Mouse (Mus musculus): ENCODE results near the gene Npcd. TPM values are rescaled to one million over a fixed set of nuclear protein-coding genes. Genes with fewer than 3 reads are reported as not detected.

Gene Npcd
- polyA plus RNA-seq (2014; fragmentation: Nextera tagmentation; extraction: Ambion mirVana), result 0.77 and 1.3 TPM in 2 replicates

DNA sequence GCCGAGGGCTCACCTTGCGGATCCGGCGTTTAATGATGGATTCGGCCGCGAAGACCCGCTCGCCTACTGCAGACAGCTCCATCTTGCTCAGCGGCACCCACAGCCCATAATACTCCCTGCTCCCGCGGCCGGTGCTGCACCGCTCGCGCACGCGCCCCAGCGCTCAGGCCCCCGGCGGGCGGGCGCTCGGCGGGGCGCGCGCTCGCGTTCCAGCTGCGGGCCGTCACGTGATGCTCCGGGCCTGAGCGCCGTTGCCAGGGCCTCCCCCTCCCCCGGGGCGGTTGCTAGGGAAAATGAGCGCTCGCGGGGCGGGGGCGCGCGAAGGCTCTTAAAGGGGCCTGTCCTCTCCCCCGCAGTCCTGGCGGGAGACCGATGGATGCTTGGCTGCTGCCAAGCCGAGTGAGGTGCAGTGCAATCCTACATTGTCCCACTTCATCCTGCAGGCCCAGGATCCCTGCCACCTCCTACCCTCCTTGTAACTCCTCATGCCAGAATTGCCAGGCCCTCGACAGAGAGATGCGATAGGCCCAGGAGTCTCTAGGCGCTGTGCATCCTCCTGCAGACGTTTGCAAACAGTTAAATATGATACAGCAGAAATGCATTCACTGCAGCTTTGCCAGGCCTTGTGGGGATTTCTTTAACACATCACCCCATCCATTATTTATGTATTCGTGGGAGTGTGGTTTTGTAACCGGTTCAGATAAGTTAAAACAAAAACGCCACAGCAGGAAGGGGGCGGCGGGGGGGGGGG lies at the start of gene Npcd, which contains the start of gene Cbx6:
Npcd (minus strand) TSS at position 108 of the 751 bp plus-strand sequence.
Cbx6 (minus strand) TSS at position 559 of the 751 bp plus-strand sequence.
- Histone ChIP-seq H3K4me1 (ENCODE audit: control insufficient read depth, insufficient read depth, low read length) (peaks cover 20% of the 10 kb centered on the region), H3K9me3 (ENCODE audit: control insufficient read depth, low read depth, low read length) (no peaks in the 10 kb centered on the region), H3K27ac (ENCODE audit: low read length) (peak within 1 kb of the TSS; percentile 95), H3K4me3 (ENCODE audit: low read depth, low read length) (peak within 1 kb of the TSS; percentile 88), H3K36me3 (ENCODE audit: control insufficient read depth, insufficient read depth, low read length) (peaks cover 6% of the 10 kb centered on the region; the same call in 1 of the 2 replicates), H3K27me3 (ENCODE audit: control insufficient read depth, insufficient read depth, low read length) (no peaks in the 10 kb centered on the region), H3K9ac (replicated peaks; ENCODE audit: low read depth, low read length) (peak within 1 kb of the TSS; percentile 76), H3K4me2 (replicated peaks; ENCODE audit: low read depth, low read length) (peak within 1 kb of the TSS; percentile 80)
- ATAC-seq (ENCODE audit: insufficient number of reproducible peaks, insufficient read depth, low FRiP score, low read depth), result peak; percentile 87
- WGBS, result under 1% methylated on average over 58 of the region's 58 CpGs

DNA sequence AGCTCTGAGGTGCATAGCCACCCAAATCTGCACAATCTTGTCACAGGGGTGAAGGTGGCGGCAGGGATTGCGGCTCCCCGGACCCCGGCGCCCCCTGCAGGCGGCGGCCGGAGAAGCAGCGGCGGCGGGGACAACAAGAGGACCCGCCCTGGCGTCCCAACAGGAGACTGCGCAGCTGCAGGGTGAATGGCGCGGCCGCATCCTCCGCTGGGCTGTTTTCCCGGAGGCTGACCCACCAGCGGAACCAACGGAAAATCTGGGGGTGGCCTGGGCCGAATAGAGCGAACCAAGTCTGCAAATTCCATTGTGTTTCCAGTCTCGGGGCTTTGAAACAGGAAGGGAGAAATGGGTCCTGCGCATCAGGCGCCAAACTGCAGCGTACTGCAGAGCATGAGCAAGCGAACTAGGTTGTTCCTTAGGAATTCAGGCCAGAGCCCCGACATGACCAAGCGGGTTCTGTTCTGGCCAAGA lies 49.4 kb upstream of the Npcd start:
- Histone ChIP-seq H3K27me3 (ENCODE audit: control insufficient read depth, insufficient read depth, low read length) (no peaks in the 10 kb centered on the region), H3K9ac (replicated peaks; ENCODE audit: low read depth, low read length) (peak overlapping the region; percentile 40; the same call in 1 of the 2 replicates), H3K9me3 (ENCODE audit: control insufficient read depth, low read depth, low read length) (no peaks in the 10 kb centered on the region), H3K27ac (ENCODE audit: low read length) (peak overlapping the region; percentile 80; the same call in 1 of the 2 replicates), H3K36me3 (ENCODE audit: control insufficient read depth, insufficient read depth, low read length) (no peaks in the 10 kb centered on the region), H3K4me1 (ENCODE audit: control insufficient read depth, insufficient read depth, low read length) (peaks cover 8% of the 10 kb centered on the region), H3K4me3 (ENCODE audit: low read depth, low read length) (peak overlapping the region; percentile 42), H3K4me2 (replicated peaks; ENCODE audit: low read depth, low read length) (peak overlapping the region; percentile 49)
- under 1% methylated on average over 30 of the region's 30 CpGs for WGBS
- ATAC-seq (ENCODE audit: insufficient number of reproducible peaks, insufficient read depth, low FRiP score, low read depth), result peak; percentile 70; the same call in 1 of the 2 replicates

DNA sequence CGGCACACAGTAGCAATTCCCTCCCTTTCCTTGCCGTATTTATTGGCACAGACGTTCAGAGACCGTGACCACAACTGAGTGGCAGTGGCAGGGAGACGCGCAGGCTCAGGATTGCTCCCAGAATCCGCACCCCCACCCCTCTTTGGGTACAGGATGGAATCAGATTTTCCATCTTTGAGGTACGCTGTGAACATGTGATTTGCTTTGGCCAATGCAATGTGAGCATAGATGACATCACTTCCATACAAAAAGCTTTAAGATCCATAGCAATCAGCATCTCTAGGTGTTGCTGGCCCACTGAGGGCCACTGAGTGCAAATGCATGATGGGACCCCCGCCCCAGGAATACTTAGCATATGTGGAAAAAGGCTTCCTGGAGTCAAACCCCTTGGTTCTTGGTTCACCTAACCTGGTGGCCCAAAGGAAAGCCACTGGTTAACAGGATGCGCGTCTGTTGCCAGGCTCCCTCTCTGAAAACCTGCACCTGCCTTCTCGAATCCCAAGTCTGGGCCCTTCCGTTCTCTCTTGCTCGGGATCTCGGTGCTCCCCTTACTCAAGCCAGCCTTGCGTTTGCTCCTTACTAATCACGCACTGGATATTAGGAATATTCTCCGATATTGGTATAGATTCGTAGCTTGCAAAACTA lies 48.7 kb upstream of the Npcd start:
- H3K4me3 ChIP-seq (ENCODE audit: low read depth, low read length), result peak overlapping the region; percentile 42
- H3K4me1 ChIP-seq (ENCODE audit: control insufficient read depth, insufficient read depth, low read length), result peaks cover 8% of the 10 kb centered on the region
- WGBS, result 31% methylated on average over 19 of the region's 19 CpGs
- peak overlapping the region; percentile 49 for H3K4me2 ChIP-seq (replicated peaks; ENCODE audit: low read depth, low read length)
- H3K27ac ChIP-seq (ENCODE audit: low read length), result no peak overlapping the region
- H3K9me3 ChIP-seq (ENCODE audit: control insufficient read depth, low read depth, low read length), result no peaks in the 10 kb centered on the region
- H3K9ac ChIP-seq (replicated peaks; ENCODE audit: low read depth, low read length), result 0 out of 2 replicates have a peak overlapping the region, but pooled peaks have one; percentile 40
- no peaks in the 10 kb centered on the region for H3K36me3 ChIP-seq (ENCODE audit: control insufficient read depth, insufficient read depth, low read length)
- no peak for ATAC-seq (ENCODE audit: insufficient number of reproducible peaks, insufficient read depth, low FRiP score, low read depth)
- no peaks in the 10 kb centered on the region for H3K27me3 ChIP-seq (ENCODE audit: control insufficient read depth, insufficient read depth, low read length)

DNA sequence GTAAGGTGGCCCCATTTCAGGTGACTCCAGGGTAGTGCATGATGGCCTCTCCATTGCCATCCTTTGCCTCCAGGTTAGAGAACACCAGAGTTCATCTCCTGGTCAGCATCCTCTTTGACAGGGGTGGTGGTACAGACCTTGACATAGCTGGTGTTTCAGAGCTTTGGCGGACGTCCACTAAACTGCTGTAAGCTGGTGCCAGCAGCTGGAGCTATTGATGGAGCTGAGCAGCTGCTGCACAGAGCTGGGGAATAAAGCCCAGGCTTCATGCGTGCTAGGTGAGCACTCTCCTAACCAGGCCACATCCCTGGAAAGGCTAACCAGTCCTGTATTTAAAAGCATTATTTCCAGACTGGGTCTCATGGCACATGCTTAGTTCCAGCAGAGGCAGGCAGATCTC lies 46.4 kb upstream of the Npcd start:
- Histone ChIP-seq H3K4me3 (ENCODE audit: low read depth, low read length) (no peak overlapping the region), H3K36me3 (ENCODE audit: control insufficient read depth, insufficient read depth, low read length) (no peaks in the 10 kb centered on the region), H3K9ac (replicated peaks; ENCODE audit: low read depth, low read length) (no peak overlapping the region), H3K27me3 (ENCODE audit: control insufficient read depth, insufficient read depth, low read length) (no peaks in the 10 kb centered on the region), H3K27ac (ENCODE audit: low read length) (no peak overlapping the region), H3K4me2 (replicated peaks; ENCODE audit: low read depth, low read length) (no peak overlapping the region), H3K9me3 (ENCODE audit: control insufficient read depth, low read depth, low read length) (no peaks in the 10 kb centered on the region), H3K4me1 (ENCODE audit: control insufficient read depth, insufficient read depth, low read length) (peaks cover 8% of the 10 kb centered on the region)
- no peak for ATAC-seq (ENCODE audit: insufficient number of reproducible peaks, insufficient read depth, low FRiP score, low read depth)
- 80% methylated on average over 3 of the region's 3 CpGs for WGBS

DNA sequence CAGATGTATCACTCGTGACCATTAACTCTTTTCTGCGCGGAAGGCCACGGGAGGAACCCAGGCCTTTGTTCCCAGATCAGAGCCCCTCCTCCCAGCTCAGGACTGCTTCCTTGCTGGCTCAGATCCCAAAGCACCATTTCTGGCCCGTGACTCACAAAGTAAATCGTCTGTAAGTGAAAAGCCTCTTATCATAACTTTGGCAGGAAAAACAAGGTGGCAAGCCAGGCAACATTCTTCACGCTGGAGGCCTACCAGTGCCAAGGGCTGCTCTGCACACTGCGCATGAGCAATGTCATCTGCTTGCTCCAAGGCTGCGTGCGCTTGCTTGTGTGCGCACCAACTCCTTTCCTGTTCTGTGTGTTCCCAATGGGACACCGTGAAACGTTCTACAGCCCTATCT lies 45.3 kb upstream of the Npcd start:
- Histone ChIP-seq H3K4me1 (ENCODE audit: control insufficient read depth, insufficient read depth, low read length) (peaks cover 8% of the 10 kb centered on the region), H3K36me3 (ENCODE audit: control insufficient read depth, insufficient read depth, low read length) (no peaks in the 10 kb centered on the region), H3K9ac (replicated peaks; ENCODE audit: low read depth, low read length) (no peak overlapping the region), H3K4me3 (ENCODE audit: low read depth, low read length) (peak overlapping the region; percentile 8; the same call in 1 of the 2 replicates), H3K27me3 (ENCODE audit: control insufficient read depth, insufficient read depth, low read length) (no peaks in the 10 kb centered on the region), H3K9me3 (ENCODE audit: control insufficient read depth, low read depth, low read length) (no peaks in the 10 kb centered on the region), H3K4me2 (replicated peaks; ENCODE audit: low read depth, low read length) (peak overlapping the region; percentile 33), H3K27ac (ENCODE audit: low read length) (peak overlapping the region; percentile 94)
- 18% methylated on average over 13 of the region's 13 CpGs for WGBS
- ATAC-seq (ENCODE audit: insufficient number of reproducible peaks, insufficient read depth, low FRiP score, low read depth), result peak; percentile 86

GRCm38 (mm10) chr15:79878725-79879136 lies 44.7 kb upstream of the Npcd start:
- Histone ChIP-seq H3K4me1 (ENCODE audit: control insufficient read depth, insufficient read depth, low read length) (peaks cover 8% of the 10 kb centered on the region), H3K9ac (replicated peaks; ENCODE audit: low read depth, low read length) (no peak overlapping the region), H3K4me2 (replicated peaks; ENCODE audit: low read depth, low read length) (peak overlapping the region; percentile 33), H3K27me3 (ENCODE audit: control insufficient read depth, insufficient read depth, low read length) (no peaks in the 10 kb centered on the region), H3K9me3 (ENCODE audit: control insufficient read depth, low read depth, low read length) (no peaks in the 10 kb centered on the region), H3K4me3 (ENCODE audit: low read depth, low read length) (peak overlapping the region; percentile 8; the same call in 1 of the 2 replicates), H3K36me3 (ENCODE audit: control insufficient read depth, insufficient read depth, low read length) (no peaks in the 10 kb centered on the region), H3K27ac (ENCODE audit: low read length) (peak overlapping the region; percentile 94)
- 60% methylated on average over 6 of the region's 6 CpGs for WGBS
- ATAC-seq (ENCODE audit: insufficient number of reproducible peaks, insufficient read depth, low FRiP score, low read depth), result peak; percentile 24

DNA sequence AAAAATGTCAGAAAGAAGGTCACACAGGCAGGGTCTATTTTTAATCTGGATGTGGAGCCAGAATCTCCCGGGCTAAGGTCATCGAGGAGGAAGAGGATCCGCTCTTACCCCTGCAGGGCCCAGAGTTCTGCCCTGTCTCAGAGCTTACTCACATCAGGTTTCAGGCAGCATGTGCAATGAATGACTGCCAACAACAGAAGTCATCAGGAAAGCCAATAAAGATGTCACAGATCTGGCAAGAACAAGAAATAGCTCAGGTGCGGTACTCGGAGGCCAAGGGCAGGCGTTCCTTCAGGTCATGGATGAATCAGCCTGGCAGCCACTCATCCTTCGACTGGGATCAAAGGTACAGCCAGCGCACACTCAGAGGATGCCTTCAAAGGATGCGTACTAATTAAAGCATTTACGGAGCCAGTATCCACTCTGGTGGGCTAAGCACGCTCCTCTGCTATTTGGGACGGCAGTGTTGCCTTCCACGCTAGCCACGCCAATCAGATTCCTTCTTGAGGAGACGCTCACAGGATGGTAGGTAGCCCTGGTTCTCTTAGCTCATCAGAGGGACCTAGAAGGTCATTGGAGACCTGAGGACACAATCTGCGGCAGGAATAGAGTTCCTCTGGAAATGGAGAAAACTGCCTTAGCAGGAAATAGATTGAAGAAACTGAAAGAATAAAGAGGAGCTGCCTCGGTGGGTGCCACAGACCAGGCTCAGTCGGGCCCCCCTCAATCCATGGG lies 41.4 kb upstream of the Npcd start:
- no peak overlapping the region for H3K9ac ChIP-seq (replicated peaks; ENCODE audit: low read depth, low read length)
- ATAC-seq (ENCODE audit: insufficient number of reproducible peaks, insufficient read depth, low FRiP score, low read depth), result no peak
- WGBS, result 88% methylated on average over 18 of the region's 18 CpGs

GRCm38 (mm10) chr15:79873995-79874394 lies 40.0 kb upstream of the Npcd start:
- Histone ChIP-seq H3K4me2 (replicated peaks; ENCODE audit: low read depth, low read length) (no peak overlapping the region), H3K4me1 (ENCODE audit: control insufficient read depth, insufficient read depth, low read length) (peaks cover 3% of the 10 kb centered on the region; the same call in 1 of the 2 replicates), H3K9me3 (ENCODE audit: control insufficient read depth, low read depth, low read length) (no peaks in the 10 kb centered on the region), H3K4me3 (ENCODE audit: low read depth, low read length) (no peak overlapping the region), H3K27me3 (ENCODE audit: control insufficient read depth, insufficient read depth, low read length) (no peaks in the 10 kb centered on the region), H3K27ac (ENCODE audit: low read length) (no peak overlapping the region), H3K36me3 (ENCODE audit: control insufficient read depth, insufficient read depth, low read length) (no peaks in the 10 kb centered on the region), H3K9ac (replicated peaks; ENCODE audit: low read depth, low read length) (no peak overlapping the region)
- ATAC-seq (ENCODE audit: insufficient number of reproducible peaks, insufficient read depth, low FRiP score, low read depth), result no peak
- WGBS, result 47% methylated on average over 2 of the region's 2 CpGs

More for the DNA sequence above, 41.4 kb upstream of the Npcd start:
- Histone ChIP-seq H3K4me1 (ENCODE audit: control insufficient read depth, insufficient read depth, low read length) (peaks cover 8% of the 10 kb centered on the region), H3K4me3 (ENCODE audit: low read depth, low read length) (no peak overlapping the region), H3K9me3 (ENCODE audit: control insufficient read depth, low read depth, low read length) (no peaks in the 10 kb centered on the region), H3K4me2 (replicated peaks; ENCODE audit: low read depth, low read length) (no peak overlapping the region), H3K27me3 (ENCODE audit: control insufficient read depth, insufficient read depth, low read length) (no peaks in the 10 kb centered on the region), H3K36me3 (ENCODE audit: control insufficient read depth, insufficient read depth, low read length) (no peaks in the 10 kb centered on the region), H3K27ac (ENCODE audit: low read length) (no peak overlapping the region)
